Mouse (Mus musculus) liver, postnatal 0 days (tissue): ENCODE results near the gene Nhlh1. TPM values are rescaled to one million over a fixed set of nuclear protein-coding genes. Genes with fewer than 3 reads are reported as not detected.

Experiments
- ATAC-seq: fragments of 200-750 bp; cut with Nextera tagmentation; 2 replicates; pipeline ENCODE4 v1.8.0; 2017; ENCODE audit warnings: mild to moderate bottlenecking, moderate library complexity
- DNase-seq: peaks from one replicate; pipeline ENCODE4 v3.0.0-alpha.2; 2016
- H3K27ac ChIP-seq: fragments of 300-500 bp; sonication (generic); 2 replicates; pipeline ENCODE4 v1.5.1; 2014; ENCODE audit warnings: antibody characterized with exemption, moderate library complexity, mild to moderate bottlenecking, low read depth
- H3K27me3 ChIP-seq: fragments of 300-500 bp; sonication (generic); 2 replicates; pipeline ENCODE4 v1.6.1; 2014; ENCODE audit warnings: low read length, control low read depth, mixed read lengths; ENCODE audit not compliant: insufficient read depth
- H3K36me3 ChIP-seq: fragments of 300-500 bp; sonication (generic); replicated peaks from 2 replicates; pipeline ENCODE4 v1.6.1; 2014; ENCODE audit warnings: mild to moderate bottlenecking, control low read depth, low read length, moderate library complexity, mixed read lengths; ENCODE audit not compliant: insufficient read depth
- H3K4me1 ChIP-seq: fragments of 300-500 bp; sonication (generic); 2 replicates; pipeline ENCODE4 v1.6.1; 2014; ENCODE audit warnings: antibody characterized with exemption, mild to moderate bottlenecking, control low read depth; ENCODE audit not compliant: insufficient read depth
- H3K4me2 ChIP-seq: fragments of 300-500 bp; sonication (generic); 2 replicates; pipeline ENCODE4 v1.6.1; 2014; ENCODE audit warnings: low read depth, mild to moderate bottlenecking, low read length, moderate library complexity, mixed read lengths
- H3K4me3 ChIP-seq: fragments of 300-500 bp; sonication (generic); 2 replicates; pipeline ENCODE4 v1.5.1; 2014; ENCODE audit warnings: low read depth, low read length
- H3K9ac ChIP-seq: fragments of 300-500 bp; sonication (generic); replicated peaks from 2 replicates; pipeline ENCODE4 v1.6.1; 2014; ENCODE audit warnings: mild to moderate bottlenecking, moderate library complexity
- H3K9me3 ChIP-seq: fragments of 300-500 bp; sonication (generic); 2 replicates; pipeline ENCODE4 v1.6.1; 2016; ENCODE audit warnings: mild to moderate bottlenecking, control low read depth, low read length, mixed read lengths
- CTCF ChIP-seq: sonication (generic); IDR thresholded peaks from 2 replicates; pipeline ENCODE4 v1.5.1; 2016; ENCODE audit warnings: antibody characterized with exemption, low read depth
- EP300 ChIP-seq: IDR thresholded peaks from 2 replicates; pipeline ENCODE4 v1.6.1; 2016; ENCODE audit warnings: antibody characterized with exemption, low read depth, mild to moderate bottlenecking
- WGBS: fragments of 180-500 bp; shearing (Covaris S2); extraction: QIAGEN DNeasy Blood & Tissue Kit; methylation state at CpG from one replicate; pipeline ENCODE4 v1.1.7; 2014; ENCODE audit not compliant: insufficient replicate concordance; 5-methylcytosine and 5-hydroxymethylcytosine counted together
- polyA plus RNA-seq: library from polyadenylated mRNA; unstranded; fragments of >200 nt; fragmentation: Nextera tagmentation; extraction: Ambion mirVana; gene quantifications from 2 replicates; pipeline ENCODE4 v1.2.1, GENCODE M21; 2015

Nhlh1 gene
- polyA plus RNA-seq, 1 experiment from 2014 or later, result not detected

GRCm38 (mm10) chr1:172093522-172093921 lies 36.1 kb upstream of the Nhlh1 start:
- WGBS, result 71% methylated on average over 3 of the region's 3 CpGs

GRCm38 (mm10) chr1:172082899-172083445 lies 25.6 kb upstream of the Nhlh1 start:
- TF ChIP-seq CTCF, result no peak
- no peak for TF ChIP-seq EP300
- H3K9ac ChIP-seq, result peak overlapping the region; percentile 87
- no peaks in the 10 kb centered on the region for H3K9me3 ChIP-seq
- 2% methylated on average over 24 of the region's 24 CpGs for WGBS
- H3K4me3 ChIP-seq, result peak overlapping the region; percentile 85
- ATAC-seq, result peak; percentile 69
- peaks cover 15% of the 10 kb centered on the region for H3K36me3 ChIP-seq
- H3K4me2 ChIP-seq, result peak overlapping the region; percentile 72
- H3K27ac ChIP-seq, result peak overlapping the region; percentile 79
- no peaks in the 10 kb centered on the region for H3K27me3 ChIP-seq
- peaks cover 14% of the 10 kb centered on the region for H3K4me1 ChIP-seq
- DNase-seq, result no peak

More at GRCm38 (mm10) chr1:172093522-172093921, 36.1 kb upstream of the Nhlh1 start:
- H3K9ac ChIP-seq, result no peak overlapping the region
- H3K27ac ChIP-seq, result no peak overlapping the region
- no peaks in the 10 kb centered on the region for H3K9me3 ChIP-seq
- no peaks in the 10 kb centered on the region for H3K27me3 ChIP-seq
- no peak for ATAC-seq
- TF ChIP-seq EP300, result no peak
- peaks cover 85% of the 10 kb centered on the region for H3K36me3 ChIP-seq
- no peaks in the 10 kb centered on the region for H3K4me1 ChIP-seq
- DNase-seq, result no peak
- H3K4me3 ChIP-seq, result no peak overlapping the region
- no peak overlapping the region for H3K4me2 ChIP-seq

- TF ChIP-seq EP300 (peak; percentile 46; the same call in 1 of the 2 replicates), CTCF (peak; percentile 39; the same call in 1 of the 2 replicates)
- Histone ChIP-seq H3K4me2 (peak within 1 kb of the TSS; percentile 72), H3K36me3 (peaks cover 19% of the 10 kb centered on the region), H3K27ac (peak within 1 kb of the TSS; percentile 79), H3K27me3 (no peaks in the 10 kb centered on the region), H3K9me3 (no peaks in the 10 kb centered on the region), H3K4me1 (peaks cover 14% of the 10 kb centered on the region), H3K9ac (peak within 1 kb of the TSS; percentile 87), H3K4me3 (peak within 1 kb of the TSS; percentile 85)
- DNase-seq (peak; percentile 94), ATAC-seq (peak; percentile 99)
- WGBS, result under 1% methylated on average over 40 of the region's 40 CpGs
These were observed 24.9 kb upstream of the Nhlh1 start, which contains the start of the genes Copa and Ncstn for GRCm38 (mm10) chr1:172082101-172082898. Gene Copa, plus strand, starts transcription at chr1:172082529. Gene Ncstn, minus strand, starts transcription at chr1:172082795.

GRCm38 (mm10) chr1:172077981-172078380 lies 20.6 kb upstream of the Nhlh1 start:
- ATAC-seq, result no peak
- Histone ChIP-seq H3K9me3 (no peaks in the 10 kb centered on the region), H3K9ac (no peak overlapping the region), H3K27ac (no peak overlapping the region), H3K4me3 (no peak overlapping the region), H3K36me3 (peaks cover 51% of the 10 kb centered on the region), H3K4me2 (no peak overlapping the region), H3K27me3 (no peaks in the 10 kb centered on the region), H3K4me1 (peaks cover 3% of the 10 kb centered on the region)
- 66% methylated on average over 5 of the region's 5 CpGs for WGBS
- no peak for DNase-seq
- TF ChIP-seq EP300 (no peak), CTCF (no peak)

- TF ChIP-seq EP300 (no peak), CTCF (no peak)
- 92% methylated on average over 7 of the region's 7 CpGs for WGBS
- ATAC-seq (no peak), DNase-seq (no peak)
- peaks cover 83% of the 10 kb centered on the region for H3K36me3 ChIP-seq
- H3K9ac ChIP-seq, result no peak overlapping the region
- no peak overlapping the region for H3K4me3 ChIP-seq
- no peaks in the 10 kb centered on the region for H3K4me1 ChIP-seq
- H3K27ac ChIP-seq, result no peak overlapping the region
- no peaks in the 10 kb centered on the region for H3K27me3 ChIP-seq
- no peak overlapping the region for H3K4me2 ChIP-seq
- H3K9me3 ChIP-seq, result no peaks in the 10 kb centered on the region
These were observed 15.2 kb upstream of the Nhlh1 start for GRCm38 (mm10) chr1:172072604-172073003.

GRCm38 (mm10) chr1:172071556-172071955 lies 14.2 kb upstream of the Nhlh1 start:
- no peak for ATAC-seq
- Histone ChIP-seq H3K4me2 (no peak overlapping the region), H3K9ac (no peak overlapping the region), H3K27ac (no peak overlapping the region), H3K36me3 (peaks cover 90% of the 10 kb centered on the region), H3K4me1 (no peaks in the 10 kb centered on the region), H3K4me3 (no peak overlapping the region), H3K9me3 (no peaks in the 10 kb centered on the region), H3K27me3 (no peaks in the 10 kb centered on the region)
- no peak for DNase-seq
- TF ChIP-seq CTCF, result no peak
- TF ChIP-seq EP300, result no peak
- WGBS, result 80% methylated on average over 4 of the region's 4 CpGs
